Mouse (Mus musculus) liver, adult 2 months (tissue): ENCODE results near the gene Rabepk.

Experiments used
- CTCF ChIP-seq: fragments of 200-500 bp; IDR thresholded peaks from 2 replicates; pipeline ENCODE4 v1.5.1; 2011; ENCODE audit warnings: low read depth, low read length, control low read depth
- POLR2A ChIP-seq: fragments of 200-500 bp; IDR thresholded peaks from 2 replicates; pipeline ENCODE4 v1.6.1; 2011; ENCODE audit warnings: low read length, control low read depth; ENCODE audit not compliant: insufficient read depth; ENCODE audit errors: extremely low read depth

GRCm38 (mm10) chr2:34812706-34813105 is 13.0 kb upstream of the Rabepk start:
- TF ChIP-seq CTCF (no peak), POLR2A (no peak)
